Mouse (Mus musculus) splenic B cell, adult 2 months (primary cell): ENCODE measurements around the gene Vmn1r232.

Experiments
- DNase-seq: peaks from one replicate; pipeline ENCODE4 v3.0.0-alpha.2; 2011; ENCODE audit warnings: low read depth, low spot score
- H3K27me3 ChIP-seq: 2 replicates; pipeline ENCODE4 v1.6.1; 2012; ENCODE audit warnings: mild to moderate bottlenecking, low read length, moderate library complexity, mixed read lengths; ENCODE audit not compliant: control insufficient read depth, poor library complexity, insufficient read depth, severe bottlenecking
- H3K36me3 ChIP-seq: 2 replicates; pipeline ENCODE4 v1.6.1; 2012; ENCODE audit warnings: mild to moderate bottlenecking, low read length, moderate library complexity, mixed read lengths; ENCODE audit not compliant: control insufficient read depth, poor library complexity, insufficient read depth, severe bottlenecking

The Vmn1r232 gene

GRCm38 (mm10) chr17:20919614-20920013 lies at the start of gene Vmn1r232:
Gene Vmn1r232 (minus strand): TSS chr17:20919714.
- H3K36me3 ChIP-seq, result no peaks in the 10 kb centered on the region
- H3K27me3 ChIP-seq, result no peaks in the 10 kb centered on the region
- no peak for DNase-seq

- H3K27me3 ChIP-seq, result no peaks in the 10 kb centered on the region
- no peak for DNase-seq
- peaks cover 14% of the 10 kb centered on the region; the same call in 1 of the 2 replicates for H3K36me3 ChIP-seq
Observed at GRCm38 (mm10) chr17:20966681-20967080, 47.2 kb upstream of the Vmn1r232 start.

- H3K27me3 ChIP-seq, result no peaks in the 10 kb centered on the region
- DNase-seq, result no peak
- H3K36me3 ChIP-seq, result peaks cover 16% of the 10 kb centered on the region
Observed at GRCm38 (mm10) chr17:20965421-20965820, 45.9 kb upstream of the Vmn1r232 start.

GRCm38 (mm10) chr17:20960386-20960785 lies 40.9 kb upstream of the Vmn1r232 start:
- no peaks in the 10 kb centered on the region for H3K27me3 ChIP-seq

GRCm38 (mm10) chr17:20946636-20947035 lies 27.1 kb upstream of the Vmn1r232 start:
- DNase-seq, result no peak
- Histone ChIP-seq H3K36me3 (no peaks in the 10 kb centered on the region; the same call in 1 of the 2 replicates), H3K27me3 (no peaks in the 10 kb centered on the region)

More at GRCm38 (mm10) chr17:20960386-20960785, 40.9 kb upstream of the Vmn1r232 start:
- no peak for DNase-seq
- peaks cover 24% of the 10 kb centered on the region for H3K36me3 ChIP-seq

- peak; percentile 11 for DNase-seq
- Histone ChIP-seq H3K27me3 (no peaks in the 10 kb centered on the region), H3K36me3 (no peaks in the 10 kb centered on the region)
Observed at GRCm38 (mm10) chr17:20946026-20946565, 26.6 kb upstream of the Vmn1r232 start.

- peak; percentile 100 for DNase-seq
- H3K36me3 ChIP-seq, result no peaks in the 10 kb centered on the region
- no peaks in the 10 kb centered on the region; the same call in 1 of the 2 replicates for H3K27me3 ChIP-seq
Observed at GRCm38 (mm10) chr17:20944985-20945891, 25.7 kb upstream of the Vmn1r232 start, which contains the start of gene Ppp2r1a. Gene Ppp2r1a (plus strand): TSS chr17:20945311.

- peak; percentile 59 for DNase-seq
- Histone ChIP-seq H3K36me3 (no peaks in the 10 kb centered on the region), H3K27me3 (no peaks in the 10 kb centered on the region; the same call in 1 of the 2 replicates)
Observed at GRCm38 (mm10) chr17:20944226-20944625, 24.7 kb upstream of the Vmn1r232 start.

- Histone ChIP-seq H3K27me3 (no peaks in the 10 kb centered on the region), H3K36me3 (no peaks in the 10 kb centered on the region)
- DNase-seq, result no peak
Observed at GRCm38 (mm10) chr17:20904991-20905390, 14.5 kb downstream of the Vmn1r232 start, which contains the start of gene Vmn1r231. Gene Vmn1r231 (minus strand): TSS chr17:20905091.
